Mouse (Mus musculus) neural tube, embryonic 15.5 days (tissue): Measurements from ENCODE around the gene Abcd1. TPM values are rescaled to one million over a fixed set of nuclear protein-coding genes. Genes with fewer than 3 reads are reported as not detected.
A peak's percentile ranks its signal among the peaks of the same experiment; 100 is the strongest.
"Not testable (repeated sequence)": the region's sequence is repeated elsewhere in the genome, so short reads cannot be mapped to it uniquely, and the experiment has no call there.

Experiments
- ATAC-seq: fragments of 200-750 bp; cut with Nextera tagmentation; 2 replicates; pipeline ENCODE4 v1.8.0; 2017; ENCODE audit warnings: mild to moderate bottlenecking, moderate TSS enrichment, moderate library complexity; ENCODE audit not compliant: low FRiP score
- H3K27ac ChIP-seq: fragments of 300-500 bp; sonication (generic); replicated peaks from 2 replicates; pipeline ENCODE4 v1.5.1; 2015; ENCODE audit warnings: mild to moderate bottlenecking, inconsistent platforms
- H3K27me3 ChIP-seq: fragments of 300-500 bp; sonication (generic); replicated peaks from 2 replicates; pipeline ENCODE4 v1.6.1; 2015; ENCODE audit warnings: inconsistent platforms
- H3K36me3 ChIP-seq: fragments of 300-500 bp; sonication (generic); 2 replicates; pipeline ENCODE4 v1.6.1; 2015; ENCODE audit warnings: inconsistent platforms
- H3K4me1 ChIP-seq: fragments of 300-500 bp; sonication (generic); 2 replicates; pipeline ENCODE4 v1.6.1; 2015; ENCODE audit warnings: inconsistent platforms
- H3K4me2 ChIP-seq: fragments of 300-500 bp; sonication (generic); 2 replicates; pipeline ENCODE4 v1.6.1; 2015; ENCODE audit warnings: inconsistent platforms, mild to moderate bottlenecking, moderate library complexity
- H3K4me3 ChIP-seq: fragments of 300-500 bp; sonication (generic); replicated peaks from 2 replicates; pipeline ENCODE4 v1.5.1; 2015; ENCODE audit warnings: mild to moderate bottlenecking, inconsistent platforms
- H3K9ac ChIP-seq: fragments of 300-500 bp; sonication (generic); replicated peaks from 2 replicates; pipeline ENCODE4 v1.6.1; 2015; ENCODE audit warnings: mild to moderate bottlenecking, inconsistent platforms
- H3K9me3 ChIP-seq: fragments of 300-500 bp; sonication (generic); replicated peaks from 2 replicates; pipeline ENCODE4 v1.6.1; 2016; ENCODE audit warnings: inconsistent platforms
- WGBS: fragments of 180-500 bp; shearing (Covaris S2); methylation state at CpG from one replicate; pipeline ENCODE4 v1.1.7; 2015; ENCODE audit warnings: mixed read lengths; 5-methylcytosine and 5-hydroxymethylcytosine counted together
- polyA plus RNA-seq: library from polyadenylated mRNA; unstranded; fragments of >200 nt; fragmentation: Nextera tagmentation; extraction: Ambion mirVana; gene quantifications from 2 replicates; pipeline ENCODE4 v1.2.1, GENCODE M21; 2015

Abcd1 gene
- polyA plus RNA-seq, 1 experiment from 2014 or later = 13.6 TPM

DNA sequence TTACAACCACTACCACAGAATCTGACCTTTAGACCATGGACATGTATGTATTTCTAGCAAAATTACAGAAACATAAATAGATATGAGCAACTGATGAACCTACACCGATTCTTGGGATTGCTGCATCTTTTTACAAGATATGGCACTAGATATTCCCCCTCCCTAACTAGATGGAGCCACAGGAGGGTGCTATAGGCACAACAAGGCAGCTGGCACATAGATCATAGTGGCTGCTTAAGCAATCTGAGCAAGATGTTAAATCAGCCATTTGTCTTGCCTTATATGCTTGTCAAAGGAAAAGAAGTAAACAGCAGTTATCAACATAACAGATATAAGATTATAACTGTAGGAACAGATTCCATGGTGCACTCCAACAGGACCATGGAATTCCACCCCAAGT is 15.9 kb upstream of the Abcd1 start:
- Histone ChIP-seq H3K36me3 (no peaks in the 10 kb centered on the region), H3K27me3 (no peaks in the 10 kb centered on the region), H3K27ac (no peak overlapping the region), H3K4me3 (no peak overlapping the region), H3K4me2 (no peak overlapping the region), H3K4me1 (no peaks in the 10 kb centered on the region), H3K9me3 (no peaks in the 10 kb centered on the region), H3K9ac (no peak overlapping the region)
- no peak for ATAC-seq
- 85% methylated on average over 1 of the region's 1 CpGs for WGBS

DNA sequence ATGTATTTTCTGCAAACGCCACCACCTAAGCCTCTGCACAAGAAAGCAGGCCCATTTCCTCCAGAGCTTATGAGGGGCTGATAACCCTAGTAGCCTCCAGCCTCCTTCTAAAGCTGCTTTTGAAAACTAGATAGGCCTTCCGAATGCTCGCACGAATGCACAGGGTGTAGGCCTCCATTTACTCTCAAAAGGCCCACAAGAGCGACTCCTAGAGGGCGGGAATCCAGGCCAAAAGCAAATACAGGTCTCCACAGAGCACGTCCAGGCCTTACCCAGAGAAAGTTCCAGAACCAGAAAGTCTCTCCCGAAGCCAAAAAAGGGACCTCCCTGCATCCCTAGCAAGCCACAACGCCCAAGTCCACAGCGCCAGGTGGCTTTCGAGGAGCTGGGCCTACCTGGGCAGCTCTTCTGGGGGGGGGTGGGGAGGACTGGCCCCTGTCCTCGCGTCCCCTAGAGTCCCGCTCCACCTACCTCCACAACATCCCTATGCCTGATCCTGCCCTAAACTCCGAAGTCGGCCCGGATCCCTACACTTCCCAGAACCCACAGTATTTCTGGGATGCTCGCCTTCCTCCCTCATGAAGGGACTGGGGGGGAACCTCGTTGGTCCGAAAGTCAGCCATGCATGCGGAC is 805 bp upstream of the Abcd1 start:
- H3K9me3 ChIP-seq = no peaks in the 10 kb centered on the region
- peak overlapping the region; percentile 50 for H3K4me3 ChIP-seq
- WGBS = 32% methylated on average over 21 of the region's 21 CpGs
- peak overlapping the region; percentile 68 for H3K4me2 ChIP-seq
- H3K27me3 ChIP-seq = no peaks in the 10 kb centered on the region
- H3K27ac ChIP-seq = peak overlapping the region; percentile 82
- no peaks in the 10 kb centered on the region for H3K36me3 ChIP-seq
- peak; percentile 6; the same call in 1 of the 2 replicates for ATAC-seq
- peak overlapping the region; percentile 55 for H3K9ac ChIP-seq
- peaks cover 36% of the 10 kb centered on the region for H3K4me1 ChIP-seq

DNA sequence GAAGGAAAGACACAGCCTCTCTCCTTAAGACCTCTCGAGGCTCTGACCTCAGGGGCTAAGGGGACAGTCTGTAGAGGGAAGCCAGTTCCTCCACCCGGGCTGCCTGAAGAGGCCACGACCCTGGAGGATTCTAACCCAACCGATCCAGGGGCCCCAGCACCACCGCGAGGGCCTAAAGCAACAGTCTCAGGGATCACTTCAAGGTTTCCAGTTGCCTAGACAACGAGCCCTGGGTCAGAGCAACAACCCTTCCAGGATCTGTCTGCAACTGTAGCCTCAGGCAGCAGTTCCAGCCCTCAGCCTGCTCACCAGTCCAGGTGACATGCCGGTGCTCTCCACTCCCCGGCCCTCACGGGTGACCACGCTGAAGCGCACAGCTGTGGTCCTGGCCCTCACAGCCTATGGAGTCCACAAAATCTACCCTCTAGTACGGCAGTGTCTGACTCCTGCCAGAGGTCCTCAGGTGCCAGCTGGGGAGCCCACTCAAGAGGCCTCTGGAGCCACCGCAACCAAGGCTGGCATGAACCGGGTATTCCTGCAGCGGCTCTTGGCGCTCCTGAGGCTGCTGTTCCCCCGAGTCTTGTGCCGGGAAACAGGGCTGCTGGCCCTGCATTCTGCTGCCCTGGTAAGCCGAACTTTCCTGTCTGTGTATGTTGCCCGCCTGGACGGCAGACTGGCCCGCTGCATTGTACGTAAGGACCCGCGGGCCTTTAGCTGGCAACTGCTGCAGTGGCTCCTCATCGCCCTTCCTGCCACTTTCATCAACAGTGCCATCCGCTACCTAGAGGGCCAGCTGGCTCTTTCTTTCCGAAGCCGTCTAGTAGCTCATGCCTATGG is 530 bp downstream of the Abcd1 start:
- no peaks in the 10 kb centered on the region for H3K9me3 ChIP-seq
- no peaks in the 10 kb centered on the region for H3K27me3 ChIP-seq
- H3K4me2 ChIP-seq = peak overlapping the region; percentile 68
- 0 out of 2 replicates have a peak, but pooled peaks cover 3% of the 10 kb centered on the region for H3K36me3 ChIP-seq
- H3K4me1 ChIP-seq = peaks cover 36% of the 10 kb centered on the region
- H3K27ac ChIP-seq = peak overlapping the region; percentile 82
- ATAC-seq = peak; percentile 71
- 32% methylated on average over 30 of the region's 30 CpGs for WGBS
- peak overlapping the region; percentile 55 for H3K9ac ChIP-seq
- peak overlapping the region; percentile 50 for H3K4me3 ChIP-seq

- ATAC-seq = no peak
- Histone ChIP-seq H3K4me1 (peaks cover 36% of the 10 kb centered on the region), H3K36me3 (0 out of 2 replicates have a peak, but pooled peaks cover 3% of the 10 kb centered on the region), H3K9me3 (no peaks in the 10 kb centered on the region), H3K4me3 (peak overlapping the region; percentile 50), H3K4me2 (peak overlapping the region; percentile 68), H3K27ac (no peak overlapping the region), H3K9ac (no peak overlapping the region), H3K27me3 (no peaks in the 10 kb centered on the region)
- WGBS = 68% methylated on average over 11 of the region's 11 CpGs
Observed at GRCm38 (mm10) chrX:73717667-73718066, 1.3 kb downstream of the Abcd1 start.

GRCm38 (mm10) chrX:73718271-73718670 is 1.9 kb downstream of the Abcd1 start:
- no peaks in the 10 kb centered on the region for H3K27me3 ChIP-seq
- H3K4me3 ChIP-seq = no peak overlapping the region
- no peaks in the 10 kb centered on the region for H3K9me3 ChIP-seq
- peak overlapping the region; percentile 68 for H3K4me2 ChIP-seq
- peaks cover 36% of the 10 kb centered on the region for H3K4me1 ChIP-seq
- 51% methylated on average over 3 of the region's 3 CpGs for WGBS
- no peak overlapping the region for H3K9ac ChIP-seq
- no peak for ATAC-seq
- H3K27ac ChIP-seq = no peak overlapping the region
- 0 out of 2 replicates have a peak, but pooled peaks cover 3% of the 10 kb centered on the region for H3K36me3 ChIP-seq

- H3K27ac ChIP-seq = no peak overlapping the region
- no peaks in the 10 kb centered on the region for H3K9me3 ChIP-seq
- H3K27me3 ChIP-seq = no peaks in the 10 kb centered on the region
- H3K36me3 ChIP-seq = 0 out of 2 replicates have a peak, but pooled peaks cover 3% of the 10 kb centered on the region
- H3K9ac ChIP-seq = no peak overlapping the region
- H3K4me3 ChIP-seq = no peak overlapping the region
- peak overlapping the region; percentile 68 for H3K4me2 ChIP-seq
- WGBS = 37% methylated on average over 5 of the region's 5 CpGs
- no peak for ATAC-seq
- peaks cover 36% of the 10 kb centered on the region for H3K4me1 ChIP-seq
Observed at GRCm38 (mm10) chrX:73718686-73719362, 2.4 kb downstream of the Abcd1 start.

DNA sequence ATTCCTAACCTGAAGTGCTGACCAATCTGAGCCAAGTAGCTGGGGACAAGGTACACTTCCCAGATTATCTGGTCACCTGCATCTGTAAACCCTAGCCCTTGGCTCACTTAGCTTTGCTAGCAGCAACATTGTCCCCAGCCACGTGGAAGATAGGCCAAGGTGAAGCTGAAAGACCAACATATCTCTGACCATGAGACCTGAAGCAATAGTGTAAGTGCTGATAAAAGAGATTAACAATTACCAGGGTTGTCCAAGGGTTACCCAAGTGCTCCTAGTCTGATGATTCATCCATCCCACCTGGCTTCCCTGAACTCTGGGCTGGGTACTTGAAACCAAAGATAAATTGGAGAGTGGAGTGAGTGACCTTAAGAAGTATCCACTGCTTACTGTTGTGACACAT is 14.5 kb downstream of the Abcd1 start:
- H3K9ac ChIP-seq = no peak overlapping the region
- H3K4me3 ChIP-seq = no peak overlapping the region
- H3K9me3 ChIP-seq = no peaks in the 10 kb centered on the region
- peaks cover 7% of the 10 kb centered on the region; the same call in 1 of the 2 replicates for H3K36me3 ChIP-seq
- H3K4me2 ChIP-seq = no peak overlapping the region
- H3K27me3 ChIP-seq = no peaks in the 10 kb centered on the region
- H3K27ac ChIP-seq = no peak overlapping the region
- WGBS = 46% methylated on average over 1 of the region's 1 CpGs
- no peaks in the 10 kb centered on the region for H3K4me1 ChIP-seq
- ATAC-seq = no peak

DNA sequence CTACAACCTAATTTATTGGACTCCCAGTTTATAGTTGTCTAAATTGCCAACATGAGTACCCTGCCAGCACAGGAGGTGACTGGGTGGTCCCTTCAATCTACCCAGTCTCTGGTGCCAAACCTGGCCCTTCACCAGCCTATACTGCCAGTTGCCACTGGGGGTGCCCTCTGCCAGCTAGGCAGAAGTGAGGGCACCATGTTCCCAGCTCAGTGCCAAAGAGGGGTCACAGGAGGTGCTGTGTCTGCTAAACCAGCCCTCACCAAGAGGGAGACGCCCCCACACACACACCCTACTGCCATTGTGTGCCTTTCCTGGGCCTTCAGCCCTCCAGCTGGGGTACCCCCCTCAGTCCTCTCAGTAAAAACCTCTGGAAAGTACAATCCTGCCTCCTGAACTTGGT is 21.8 kb downstream of the Abcd1 start:
- H3K27me3 ChIP-seq = no peaks in the 10 kb centered on the region
- 47% methylated on average over 1 of the region's 1 CpGs for WGBS
- no peak for ATAC-seq
- no peak overlapping the region for H3K9ac ChIP-seq
- no peaks in the 10 kb centered on the region for H3K4me1 ChIP-seq
- no peaks in the 10 kb centered on the region for H3K9me3 ChIP-seq
- H3K27ac ChIP-seq = no peak overlapping the region
- no peak overlapping the region for H3K4me3 ChIP-seq
- H3K36me3 ChIP-seq = no peaks in the 10 kb centered on the region
- H3K4me2 ChIP-seq = no peak overlapping the region

DNA sequence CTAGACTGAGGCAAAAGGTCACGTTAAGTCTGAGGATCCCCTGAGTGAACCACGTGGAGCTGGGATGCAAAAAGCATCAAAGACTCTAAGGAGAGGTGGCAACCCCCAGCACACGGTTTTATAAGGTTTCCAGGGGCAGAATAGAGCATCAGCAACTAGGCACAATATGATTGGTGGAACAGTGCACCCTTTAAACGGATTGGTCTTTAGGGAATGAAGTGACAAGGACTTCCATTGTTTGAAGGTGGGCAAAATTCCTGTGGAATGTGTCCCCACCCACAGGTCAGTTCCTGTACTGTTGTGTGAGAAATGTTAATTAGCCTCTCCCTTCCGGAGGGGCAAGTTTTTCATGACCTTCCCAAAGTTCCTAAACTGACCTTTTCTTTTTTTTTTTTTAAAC is 22.8 kb downstream of the Abcd1 start:
- H3K27me3 ChIP-seq = no peaks in the 10 kb centered on the region
- no peaks in the 10 kb centered on the region for H3K9me3 ChIP-seq
- no peak overlapping the region for H3K4me3 ChIP-seq
- 74% methylated on average over 5 of the region's 5 CpGs for WGBS
- H3K9ac ChIP-seq = no peak overlapping the region
- no peak for ATAC-seq
- no peak overlapping the region for H3K27ac ChIP-seq
- no peak overlapping the region for H3K4me2 ChIP-seq
- no peaks in the 10 kb centered on the region for H3K4me1 ChIP-seq
- no peaks in the 10 kb centered on the region for H3K36me3 ChIP-seq

- not testable (repeated sequence) for H3K4me2 ChIP-seq, H3K4me3 ChIP-seq, H3K9ac ChIP-seq, H3K9me3 ChIP-seq, ATAC-seq, H3K27ac ChIP-seq, H3K27me3 ChIP-seq, H3K4me1 ChIP-seq, H3K36me3 ChIP-seq
- 93% methylated on average over 7 of the region's 7 CpGs for WGBS
Observed at GRCm38 (mm10) chrX:73739841-73740240, 23.4 kb downstream of the Abcd1 start.

GRCm38 (mm10) chrX:73744774-73745481 is 28.5 kb downstream of the Abcd1 start:
- Histone ChIP-seq H3K9ac (no peak overlapping the region), H3K27me3 (no peaks in the 10 kb centered on the region), H3K27ac (no peak overlapping the region), H3K4me1 (no peaks in the 10 kb centered on the region), H3K4me2 (no peak overlapping the region), H3K36me3 (no peaks in the 10 kb centered on the region), H3K4me3 (no peak overlapping the region), H3K9me3 (no peaks in the 10 kb centered on the region)
- WGBS = 77% methylated on average over 1 of the region's 1 CpGs
- ATAC-seq = no peak
